Mouse (Mus musculus) CD4-positive helper T cell, adult 2 months (primary cell): ENCODE results near the gene Cdr2l.
A peak's percentile ranks its signal among the peaks of the same experiment; 100 is the strongest.

Experiments used
- DNase-seq: peaks from one replicate; pipeline ENCODE4 v3.0.0-alpha.2; 2012; ENCODE audit warnings: low read depth, missing footprints, low spot score

Cdr2l gene

GRCm38 (mm10) chr11:115406858-115407401 is 25.2 kb downstream of the Cdr2l start:
- peak; percentile 88 for DNase-seq

GRCm38 (mm10) chr11:115408266-115408920 is 26.7 kb downstream of the Cdr2l start:
- peak; percentile 71 for DNase-seq

- no peak for DNase-seq
Measured at GRCm38 (mm10) chr11:115409556-115409955, 27.8 kb downstream of the Cdr2l start.

GRCm38 (mm10) chr11:115419531-115420237 is 38.0 kb downstream of the Cdr2l start, which contains the start of the genes Atp5h and Kctd2:
Atp5h (minus strand) TSS chr11:115419962.
Kctd2 (plus strand) TSS chr11:115420128.
- peak; percentile 96 for DNase-seq

DNA sequence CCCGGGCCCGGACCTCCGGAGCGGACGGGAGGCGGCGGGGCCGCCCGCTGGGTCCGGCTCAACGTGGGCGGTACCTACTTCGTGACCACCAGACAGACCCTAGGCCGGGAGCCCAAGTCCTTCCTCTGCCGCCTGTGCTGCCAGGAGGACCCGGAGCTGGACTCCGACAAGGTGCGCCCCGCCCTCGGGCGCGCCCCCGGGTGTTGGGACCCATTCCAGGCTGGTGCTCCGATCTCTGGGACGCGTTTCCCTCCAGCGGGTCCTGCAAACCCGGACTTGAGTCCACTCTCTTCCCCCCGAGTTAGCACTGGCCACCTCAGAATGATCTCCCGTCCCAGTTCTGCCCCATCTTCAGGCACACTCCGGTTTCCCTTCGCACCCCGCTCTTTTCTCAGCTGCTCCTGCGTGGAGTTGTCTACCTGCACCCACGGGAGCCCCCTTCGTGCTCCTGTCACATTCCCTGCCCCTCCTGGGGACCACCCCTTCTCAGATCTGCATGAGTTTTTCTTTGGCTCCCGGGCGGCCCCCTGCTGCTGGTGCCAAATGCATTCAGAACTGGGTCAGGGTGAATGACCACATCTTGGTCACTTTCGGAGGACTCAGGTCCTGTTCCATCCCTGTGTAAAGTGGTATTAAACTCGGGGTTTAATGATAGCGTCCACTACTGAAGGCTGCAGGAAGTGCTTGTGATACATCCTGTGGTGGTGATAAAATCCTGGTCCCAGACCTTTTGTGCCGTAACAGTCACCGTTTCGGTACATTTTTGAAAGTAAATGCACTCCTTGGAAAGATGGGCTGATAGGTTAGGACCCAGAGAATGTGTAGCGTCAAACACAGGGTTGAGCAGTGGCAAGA is 38.8 kb downstream of the Cdr2l start:
- peak; percentile 49 for DNase-seq

DNA sequence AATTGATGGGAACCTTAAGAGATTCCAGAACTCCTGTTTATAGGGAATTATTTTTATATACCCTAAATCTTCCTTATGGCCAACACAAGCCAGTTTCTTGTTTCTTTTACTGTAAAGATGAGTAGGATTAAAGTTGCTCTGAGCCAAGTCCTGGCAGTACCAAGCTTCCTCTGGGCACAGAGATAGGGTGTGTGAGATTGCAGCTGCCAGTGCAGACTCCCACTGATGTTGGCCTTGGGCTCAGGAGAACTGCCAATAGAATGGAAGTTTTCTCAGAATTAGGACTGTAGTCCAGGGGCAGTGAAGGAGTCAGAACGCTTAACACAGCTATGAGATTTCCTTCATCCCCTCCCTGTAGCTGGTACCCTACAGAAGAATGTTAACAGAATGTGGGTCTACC is 39.6 kb downstream of the Cdr2l start:
- no peak for DNase-seq

GRCm38 (mm10) chr11:115421972-115422371 is 40.3 kb downstream of the Cdr2l start:
- DNase-seq, result peak; percentile 27

GRCm38 (mm10) chr11:115423091-115423490 is 41.4 kb downstream of the Cdr2l start:
- peak; percentile 66 for DNase-seq

DNA sequence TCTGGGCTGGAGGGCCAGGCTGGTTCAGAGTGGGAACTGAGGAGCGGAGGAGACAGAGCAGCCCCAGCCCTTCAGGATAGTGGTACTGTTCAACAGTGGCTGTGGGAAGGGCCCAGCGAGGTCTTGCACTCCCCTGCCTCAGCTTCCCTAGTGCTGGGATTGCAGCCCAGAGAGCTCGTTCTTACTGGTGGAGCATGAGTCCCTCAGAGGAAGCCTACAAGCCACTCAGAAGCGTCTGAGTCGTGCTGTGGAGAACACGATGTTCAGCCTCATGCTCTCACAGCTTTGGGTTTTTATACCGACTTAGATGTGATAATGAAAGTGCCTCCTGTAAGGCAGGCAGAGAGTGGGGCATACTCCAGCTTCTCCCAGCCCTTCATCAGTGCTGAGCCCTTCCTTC is 43.0 kb downstream of the Cdr2l start:
- no peak for DNase-seq

DNA sequence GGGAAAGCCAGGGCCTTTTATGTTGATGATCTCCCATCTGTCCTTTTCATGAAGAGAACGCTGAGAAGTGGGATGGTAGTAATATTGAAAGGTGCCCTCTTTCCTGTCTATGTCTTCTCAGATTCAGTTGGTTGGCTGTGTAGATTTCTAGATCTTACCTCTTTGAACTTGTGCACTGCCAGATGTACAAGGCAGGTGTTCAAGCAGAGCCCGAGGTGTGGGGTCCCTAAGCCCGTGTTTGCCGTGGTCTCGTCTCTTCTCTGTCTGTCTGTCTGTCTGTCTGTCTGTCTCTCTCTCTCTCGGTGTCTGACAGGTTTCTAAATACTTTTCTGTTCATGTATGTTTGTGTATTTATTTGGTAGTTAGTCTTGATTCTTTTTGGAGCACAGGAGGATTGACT is 44.0 kb downstream of the Cdr2l start:
- DNase-seq, result no peak

GRCm38 (mm10) chr11:115427482-115428331 is 46.0 kb downstream of the Cdr2l start:
- DNase-seq, result peak; percentile 81

- no peak for DNase-seq
Measured at GRCm38 (mm10) chr11:115429307-115429706, 47.6 kb downstream of the Cdr2l start.

- DNase-seq, result no peak
Measured at GRCm38 (mm10) chr11:115430561-115430960, 48.8 kb downstream of the Cdr2l start.

- DNase-seq, result no peak
Measured at GRCm38 (mm10) chr11:115432814-115433213, 51.1 kb downstream of the Cdr2l start.

DNA sequence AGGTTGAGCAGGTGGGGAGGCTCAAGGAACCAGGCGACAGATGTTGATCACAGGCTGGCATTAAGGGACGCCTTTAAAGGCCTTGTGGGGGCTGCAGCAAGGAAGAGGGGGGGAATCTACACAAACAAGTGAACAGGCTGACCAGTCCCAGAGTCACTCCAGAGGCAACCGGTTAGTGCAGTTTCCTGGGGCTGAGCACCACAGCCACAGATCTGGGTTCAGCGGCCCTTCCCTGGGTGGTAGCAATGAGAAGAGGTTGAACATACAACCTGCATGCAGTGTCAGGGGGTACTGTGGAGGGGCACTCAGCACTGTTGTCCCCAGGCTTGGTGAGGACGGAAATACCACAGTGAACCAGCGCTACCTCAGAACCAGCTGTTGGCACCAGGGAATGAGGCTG is 51.6 kb downstream of the Cdr2l start:
- DNase-seq, result no peak

GRCm38 (mm10) chr11:115435596-115436337 is 54.1 kb downstream of the Cdr2l start:
- DNase-seq, result no peak

- no peak for DNase-seq
Measured at GRCm38 (mm10) chr11:115437571-115438122, 55.9 kb downstream of the Cdr2l start.

DNA sequence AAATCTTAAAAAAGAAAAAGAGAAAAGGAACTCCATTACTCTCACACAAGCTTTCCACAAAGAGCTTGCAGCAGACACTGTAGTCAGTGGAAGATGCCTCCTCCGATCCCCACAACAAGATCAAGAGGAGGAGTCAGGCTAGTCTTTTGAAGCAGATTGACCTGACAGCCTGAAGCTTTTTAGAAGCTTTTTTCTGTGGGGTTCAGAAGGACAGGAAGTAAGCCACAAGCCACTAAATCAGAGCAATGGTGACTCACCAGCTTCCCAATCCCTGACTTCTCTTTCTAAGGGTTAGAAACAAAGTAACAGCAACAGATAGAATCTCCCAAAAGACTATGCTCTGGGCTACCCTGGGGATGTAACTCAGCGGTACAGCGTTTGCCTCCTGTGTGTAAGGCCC is 57.6 kb downstream of the Cdr2l start:
- DNase-seq, result no peak

DNA sequence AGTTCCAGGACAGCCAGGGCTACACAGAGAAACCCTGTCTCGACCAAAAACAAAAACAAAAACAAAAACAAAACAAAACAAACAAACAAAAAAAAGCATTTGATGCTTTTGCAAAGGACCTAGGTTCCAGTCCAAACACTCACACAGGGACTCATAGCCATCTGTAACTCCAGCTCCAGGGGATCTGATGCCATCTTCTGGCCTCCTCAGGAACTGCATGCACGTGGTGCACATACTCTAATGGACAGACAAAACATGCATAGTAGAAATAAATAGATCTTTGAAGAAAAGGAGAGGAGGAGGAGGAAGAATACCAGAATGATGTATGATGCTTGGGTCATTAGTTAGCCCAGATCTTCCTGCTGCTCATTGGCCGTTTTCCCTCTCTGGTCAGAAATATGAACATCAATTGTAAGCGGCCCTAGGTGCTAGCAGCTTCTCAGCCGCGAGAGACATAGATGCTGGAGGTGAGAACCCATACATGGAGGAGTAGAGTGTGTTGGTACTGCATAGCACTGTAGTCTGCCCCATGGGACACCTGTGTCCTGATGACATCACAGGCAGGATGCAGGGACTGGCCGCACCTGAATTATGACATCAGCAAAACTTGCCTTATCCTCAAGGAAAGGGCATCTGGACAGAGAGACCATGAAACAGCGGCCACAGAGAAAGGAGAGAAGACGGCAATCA is 58.3 kb downstream of the Cdr2l start, which contains the start of gene Trim80:
Trim80 (plus strand) TSS at position 640 of the 690 bp plus-strand sequence.
- DNase-seq, result no peak
